Mouse (Mus musculus) adrenal gland, postnatal 25 days (tissue): ENCODE measurements around the gene Zdhhc6. TPM values are rescaled to one million over a fixed set of nuclear protein-coding genes. Genes with fewer than 3 reads are reported as not detected.

ENCODE experiments used
- DNase-seq: peaks from one replicate; pipeline ENCODE4 v3.0.0; 2021; ENCODE audit warnings: mixed read lengths
- total RNA-seq: library from RNA; stranded (reverse); gene quantifications from 2 replicates; pipeline ENCODE4 v1.2.3, GENCODE M21; 2021

Gene Zdhhc6
- total RNA-seq, 1 experiment from 2014 or later, result 50.9 TPM

GRCm38 (mm10) chr19:55300525-55300924, 15.3 kb downstream of the Zdhhc6 start:
- no peak for DNase-seq

- DNase-seq, result no peak
Observed at GRCm38 (mm10) chr19:55299378-55299777, 16.5 kb downstream of the Zdhhc6 start.

- DNase-seq, result no peak
Observed at GRCm38 (mm10) chr19:55297961-55298360, 17.9 kb downstream of the Zdhhc6 start.

GRCm38 (mm10) chr19:55297489-55297888, 18.3 kb downstream of the Zdhhc6 start:
- no peak for DNase-seq

- DNase-seq, result no peak
Observed at GRCm38 (mm10) chr19:55296301-55296700, 19.5 kb downstream of the Zdhhc6 start.

- DNase-seq, result no peak
Observed at GRCm38 (mm10) chr19:55295556-55295955, 20.3 kb downstream of the Zdhhc6 start.

- no peak for DNase-seq
Observed at GRCm38 (mm10) chr19:55295075-55295474, 20.8 kb downstream of the Zdhhc6 start.

GRCm38 (mm10) chr19:55293175-55293574, 22.7 kb downstream of the Zdhhc6 start:
- no peak for DNase-seq

- DNase-seq, result no peak
Observed at GRCm38 (mm10) chr19:55292210-55292850, 23.5 kb downstream of the Zdhhc6 start.

- no peak for DNase-seq
Observed at GRCm38 (mm10) chr19:55290621-55291270, 25.1 kb downstream of the Zdhhc6 start.

GRCm38 (mm10) chr19:55288974-55289373, 26.9 kb downstream of the Zdhhc6 start:
- DNase-seq, result no peak

- no peak for DNase-seq
Observed at GRCm38 (mm10) chr19:55286034-55286433, 29.8 kb downstream of the Zdhhc6 start.

GRCm38 (mm10) chr19:55284093-55284492, 31.7 kb downstream of the Zdhhc6 start:
- DNase-seq, result no peak

GRCm38 (mm10) chr19:55276770-55277169, 39.1 kb downstream of the Zdhhc6 start:
- no peak for DNase-seq

GRCm38 (mm10) chr19:55276100-55276499, 39.7 kb downstream of the Zdhhc6 start:
- no peak for DNase-seq

- DNase-seq, result no peak
Observed at GRCm38 (mm10) chr19:55273340-55273739, 42.5 kb downstream of the Zdhhc6 start.

GRCm38 (mm10) chr19:55271448-55271847, 44.4 kb downstream of the Zdhhc6 start:
- no peak for DNase-seq

GRCm38 (mm10) chr19:55269051-55269450, 46.8 kb downstream of the Zdhhc6 start:
- no peak for DNase-seq

- DNase-seq, result no peak
Observed at GRCm38 (mm10) chr19:55268150-55268549, 47.7 kb downstream of the Zdhhc6 start.

GRCm38 (mm10) chr19:55266786-55267185, 49.0 kb downstream of the Zdhhc6 start:
- no peak for DNase-seq

- DNase-seq, result no peak
Observed at GRCm38 (mm10) chr19:55265269-55265668, 50.6 kb downstream of the Zdhhc6 start.

- no peak for DNase-seq
Observed at GRCm38 (mm10) chr19:55260389-55261184, 55.2 kb downstream of the Zdhhc6 start.

GRCm38 (mm10) chr19:55258514-55258913, 57.3 kb downstream of the Zdhhc6 start:
- DNase-seq, result no peak
